Mouse (Mus musculus): ENCODE measurements around the gene Anks1b. TPM values are rescaled to one million over a fixed set of nuclear protein-coding genes. Genes with fewer than 3 reads are reported as not detected.

Anks1b gene
- polyA plus RNA-seq, 1 experiment from 2014 or later: 3.0 TPM

- DNase-seq (ENCODE audit: low spot score) (no peak), ATAC-seq (replicated peaks; ENCODE audit: insufficient number of reproducible peaks, low FRiP score, low TSS enrichment, low read depth) (no peak)
- Histone ChIP-seq H3K4me3 (ENCODE audit: low read depth, low read length) (no peak overlapping the region), H3K4me2 (ENCODE audit: low read depth, low read length) (no peak overlapping the region), H3K36me3 (replicated peaks; ENCODE audit: control insufficient read depth, insufficient read depth, low read depth, low read length) (no peaks in the 10 kb centered on the region), H3K9me3 (replicated peaks; ENCODE audit: control insufficient read depth, low read length) (no peaks in the 10 kb centered on the region), H3K27me3 (ENCODE audit: control insufficient read depth, insufficient read depth, low read length) (no peaks in the 10 kb centered on the region), H3K4me1 (ENCODE audit: control insufficient read depth, insufficient read depth, low read length) (no peaks in the 10 kb centered on the region), H3K27ac (replicated peaks; ENCODE audit: low read depth, low read length) (no peak overlapping the region), H3K9ac (replicated peaks; ENCODE audit: low read length) (no peak overlapping the region)
- 90% methylated on average over 3 of the region's 3 CpGs for WGBS
Observed at GRCm38 (mm10) chr10:89976577-89976976, 103.3 kb downstream of the Anks1b start.

GRCm38 (mm10) chr10:89994171-89994570, 120.9 kb downstream of the Anks1b start:
- Histone ChIP-seq H3K4me1 (ENCODE audit: control insufficient read depth, insufficient read depth, low read length) (no peaks in the 10 kb centered on the region), H3K9me3 (replicated peaks; ENCODE audit: control insufficient read depth, low read length) (no peaks in the 10 kb centered on the region), H3K27me3 (ENCODE audit: control insufficient read depth, insufficient read depth, low read length) (no peaks in the 10 kb centered on the region), H3K9ac (replicated peaks; ENCODE audit: low read length) (no peak overlapping the region), H3K4me3 (ENCODE audit: low read depth, low read length) (no peak overlapping the region), H3K27ac (replicated peaks; ENCODE audit: low read depth, low read length) (no peak overlapping the region), H3K36me3 (replicated peaks; ENCODE audit: control insufficient read depth, insufficient read depth, low read depth, low read length) (no peaks in the 10 kb centered on the region), H3K4me2 (ENCODE audit: low read depth, low read length) (no peak overlapping the region)
- no peak for ATAC-seq (replicated peaks; ENCODE audit: insufficient number of reproducible peaks, low FRiP score, low TSS enrichment, low read depth)
- DNase-seq (ENCODE audit: low spot score): no peak
- WGBS: 81% methylated on average over 5 of the region's 5 CpGs

- Histone ChIP-seq H3K36me3 (replicated peaks; ENCODE audit: control insufficient read depth, insufficient read depth, low read depth, low read length) (no peaks in the 10 kb centered on the region), H3K4me3 (ENCODE audit: low read depth, low read length) (no peak overlapping the region), H3K27ac (replicated peaks; ENCODE audit: low read depth, low read length) (no peak overlapping the region), H3K9me3 (replicated peaks; ENCODE audit: control insufficient read depth, low read length) (no peaks in the 10 kb centered on the region), H3K4me1 (ENCODE audit: control insufficient read depth, insufficient read depth, low read length) (no peaks in the 10 kb centered on the region), H3K27me3 (ENCODE audit: control insufficient read depth, insufficient read depth, low read length) (no peaks in the 10 kb centered on the region), H3K4me2 (ENCODE audit: low read depth, low read length) (no peak overlapping the region), H3K9ac (replicated peaks; ENCODE audit: low read length) (no peak overlapping the region)
- no peak for ATAC-seq (replicated peaks; ENCODE audit: insufficient number of reproducible peaks, low FRiP score, low TSS enrichment, low read depth)
- no peak for DNase-seq (ENCODE audit: low spot score)
- 79% methylated on average over 6 of the region's 6 CpGs for WGBS
Observed at GRCm38 (mm10) chr10:89995621-89996428, 122.5 kb downstream of the Anks1b start.

- no peak for ATAC-seq (replicated peaks; ENCODE audit: insufficient number of reproducible peaks, low FRiP score, low TSS enrichment, low read depth)
- no peaks in the 10 kb centered on the region for H3K4me1 ChIP-seq (ENCODE audit: control insufficient read depth, insufficient read depth, low read length)
- no peaks in the 10 kb centered on the region for H3K36me3 ChIP-seq (replicated peaks; ENCODE audit: control insufficient read depth, insufficient read depth, low read depth, low read length)
- no peak overlapping the region for H3K9ac ChIP-seq (replicated peaks; ENCODE audit: low read length)
- no peaks in the 10 kb centered on the region for H3K27me3 ChIP-seq (ENCODE audit: control insufficient read depth, insufficient read depth, low read length)
- no peak overlapping the region for H3K4me3 ChIP-seq (ENCODE audit: low read depth, low read length)
- H3K27ac ChIP-seq (replicated peaks; ENCODE audit: low read depth, low read length): no peak overlapping the region
- H3K4me2 ChIP-seq (ENCODE audit: low read depth, low read length): no peak overlapping the region
- no peaks in the 10 kb centered on the region for H3K9me3 ChIP-seq (replicated peaks; ENCODE audit: control insufficient read depth, low read length)
- 80% methylated on average over 3 of the region's 3 CpGs for WGBS
- DNase-seq (ENCODE audit: low spot score): no peak
Observed at GRCm38 (mm10) chr10:90003980-90004729, 130.8 kb downstream of the Anks1b start.

GRCm38 (mm10) chr10:90004882-90005281, 131.6 kb downstream of the Anks1b start:
- Histone ChIP-seq H3K4me2 (ENCODE audit: low read depth, low read length) (no peak overlapping the region), H3K27ac (replicated peaks; ENCODE audit: low read depth, low read length) (no peak overlapping the region), H3K27me3 (ENCODE audit: control insufficient read depth, insufficient read depth, low read length) (no peaks in the 10 kb centered on the region), H3K9me3 (replicated peaks; ENCODE audit: control insufficient read depth, low read length) (no peaks in the 10 kb centered on the region), H3K4me1 (ENCODE audit: control insufficient read depth, insufficient read depth, low read length) (no peaks in the 10 kb centered on the region), H3K9ac (replicated peaks; ENCODE audit: low read length) (no peak overlapping the region), H3K36me3 (replicated peaks; ENCODE audit: control insufficient read depth, insufficient read depth, low read depth, low read length) (no peaks in the 10 kb centered on the region), H3K4me3 (ENCODE audit: low read depth, low read length) (no peak overlapping the region)
- no peak for DNase-seq (ENCODE audit: low spot score)
- ATAC-seq (replicated peaks; ENCODE audit: insufficient number of reproducible peaks, low FRiP score, low TSS enrichment, low read depth): no peak
- 94% methylated on average over 9 of the region's 9 CpGs for WGBS

- peak; percentile 13 for DNase-seq (ENCODE audit: low spot score)
- WGBS: 62% methylated on average over 14 of the region's 14 CpGs
- no peak overlapping the region for H3K4me2 ChIP-seq (ENCODE audit: low read depth, low read length)
- H3K4me1 ChIP-seq (ENCODE audit: control insufficient read depth, insufficient read depth, low read length): no peaks in the 10 kb centered on the region
- H3K27ac ChIP-seq (replicated peaks; ENCODE audit: low read depth, low read length): no peak overlapping the region
- H3K4me3 ChIP-seq (ENCODE audit: low read depth, low read length): no peak overlapping the region
- no peaks in the 10 kb centered on the region for H3K9me3 ChIP-seq (replicated peaks; ENCODE audit: control insufficient read depth, low read length)
- H3K36me3 ChIP-seq (replicated peaks; ENCODE audit: control insufficient read depth, insufficient read depth, low read depth, low read length): no peaks in the 10 kb centered on the region
- no peaks in the 10 kb centered on the region for H3K27me3 ChIP-seq (ENCODE audit: control insufficient read depth, insufficient read depth, low read length)
- ATAC-seq (replicated peaks; ENCODE audit: insufficient number of reproducible peaks, low FRiP score, low TSS enrichment, low read depth): 0 out of 2 replicates have a peak, but pooled peaks have one; percentile 56
- H3K9ac ChIP-seq (replicated peaks; ENCODE audit: low read length): no peak overlapping the region
Observed at GRCm38 (mm10) chr10:90033037-90033436, 159.7 kb downstream of the Anks1b start.

- H3K4me2 ChIP-seq (ENCODE audit: low read depth, low read length): no peak overlapping the region
- no peak for ATAC-seq (replicated peaks; ENCODE audit: insufficient number of reproducible peaks, low FRiP score, low TSS enrichment, low read depth)
Observed at GRCm38 (mm10) chr10:90043287-90043686, 170.0 kb downstream of the Anks1b start.

GRCm38 (mm10) chr10:90043773-90044172, 170.5 kb downstream of the Anks1b start:
- WGBS: 67% methylated on average over 2 of the region's 2 CpGs
- no peaks in the 10 kb centered on the region for H3K27me3 ChIP-seq (ENCODE audit: control insufficient read depth, insufficient read depth, low read length)
- H3K4me2 ChIP-seq (ENCODE audit: low read depth, low read length): no peak overlapping the region
- DNase-seq (ENCODE audit: low spot score) (peak; percentile 21), ATAC-seq (replicated peaks; ENCODE audit: insufficient number of reproducible peaks, low FRiP score, low TSS enrichment, low read depth) (no peak)
- no peak overlapping the region for H3K4me3 ChIP-seq (ENCODE audit: low read depth, low read length)
- no peak overlapping the region for H3K9ac ChIP-seq (replicated peaks; ENCODE audit: low read length)
- H3K36me3 ChIP-seq (replicated peaks; ENCODE audit: control insufficient read depth, insufficient read depth, low read depth, low read length): no peaks in the 10 kb centered on the region
- H3K27ac ChIP-seq (replicated peaks; ENCODE audit: low read depth, low read length): no peak overlapping the region
- no peaks in the 10 kb centered on the region for H3K9me3 ChIP-seq (replicated peaks; ENCODE audit: control insufficient read depth, low read length)
- no peaks in the 10 kb centered on the region for H3K4me1 ChIP-seq (ENCODE audit: control insufficient read depth, insufficient read depth, low read length)

More at GRCm38 (mm10) chr10:90043287-90043686, 170.0 kb downstream of the Anks1b start:
- Histone ChIP-seq H3K9ac (replicated peaks; ENCODE audit: low read length) (no peak overlapping the region), H3K27me3 (ENCODE audit: control insufficient read depth, insufficient read depth, low read length) (no peaks in the 10 kb centered on the region), H3K36me3 (replicated peaks; ENCODE audit: control insufficient read depth, insufficient read depth, low read depth, low read length) (no peaks in the 10 kb centered on the region), H3K4me1 (ENCODE audit: control insufficient read depth, insufficient read depth, low read length) (no peaks in the 10 kb centered on the region), H3K27ac (replicated peaks; ENCODE audit: low read depth, low read length) (no peak overlapping the region), H3K4me3 (ENCODE audit: low read depth, low read length) (no peak overlapping the region), H3K9me3 (replicated peaks; ENCODE audit: control insufficient read depth, low read length) (no peaks in the 10 kb centered on the region)
- WGBS: 37% methylated on average over 5 of the region's 5 CpGs
- peak; percentile 51 for DNase-seq (ENCODE audit: low spot score)

Measured in embryonic facial prominence, embryonic 11.5 days (tissue).